Mouse (Mus musculus): Measurements from ENCODE around the gene March7.

DNA sequence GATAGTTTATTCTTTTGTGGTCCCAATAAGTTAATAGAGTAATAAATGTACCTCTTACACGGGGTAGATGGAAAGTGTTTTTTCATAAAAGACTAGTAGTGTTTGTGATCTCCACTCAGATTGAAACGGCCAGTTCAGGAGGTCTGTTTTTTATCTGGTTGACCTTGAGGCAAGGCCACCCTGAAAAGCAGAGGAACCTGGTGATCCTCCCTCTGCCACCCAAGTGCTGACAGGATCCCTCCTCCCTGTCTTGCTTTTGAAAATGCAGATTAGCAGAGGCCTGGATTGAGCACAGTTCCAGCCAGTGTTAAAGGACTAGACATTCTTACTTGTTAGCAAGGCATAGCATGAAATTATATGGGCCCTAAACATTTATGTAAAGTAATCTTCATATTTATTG lies 23.5 kb downstream of the March7 start:
- TF ChIP-seq CTCF (IDR thresholded peaks at IDR 0.05) (no peak), EP300 (IDR thresholded peaks at IDR 0.05) (no peak)
